Mouse (Mus musculus) lung, postnatal 4 days (tissue): Measurements from ENCODE around the gene Rdh13.

Experiments used
- DNase-seq, 2 experiments: peaks; one replicate each; pipeline ENCODE4 v3.0.0; 2021

Rdh13 gene

GRCm38 (mm10) chr7:4445216-4445791 lies at the start of gene Rdh13:
Gene Rdh13, minus strand, starts transcription at chr7:4445649.
- DNase-seq: peak; percentile 91

GRCm38 (mm10) chr7:4493991-4494390 lies 48.5 kb upstream of the Rdh13 start:
- DNase-seq: no peak

GRCm38 (mm10) chr7:4492284-4493224 lies 47.1 kb upstream of the Rdh13 start:
- DNase-seq: no peak

- peak; percentile 51 to 57 for DNase-seq
Measured at GRCm38 (mm10) chr7:4491308-4491707, 45.9 kb upstream of the Rdh13 start.

GRCm38 (mm10) chr7:4482281-4482680 lies 36.8 kb upstream of the Rdh13 start:
- no peak for DNase-seq

- DNase-seq: peak in 1 of 2 experiments; percentile 63
Measured at GRCm38 (mm10) chr7:4479674-4480073, 34.2 kb upstream of the Rdh13 start.

- DNase-seq: no peak
Measured at GRCm38 (mm10) chr7:4478796-4479291, 33.4 kb upstream of the Rdh13 start.

- peak; percentile 83 to 91 for DNase-seq
Measured at GRCm38 (mm10) chr7:4478021-4478795, 32.8 kb upstream of the Rdh13 start.

- DNase-seq: no peak
Measured at GRCm38 (mm10) chr7:4473940-4474339, 28.5 kb upstream of the Rdh13 start.

GRCm38 (mm10) chr7:4471179-4471555 lies 25.7 kb upstream of the Rdh13 start:
- DNase-seq: peak; percentile 87 to 89

GRCm38 (mm10) chr7:4470275-4471178 lies 25.1 kb upstream of the Rdh13 start:
- peak; percentile 80 to 84 for DNase-seq

GRCm38 (mm10) chr7:4467801-4468200 lies 22.4 kb upstream of the Rdh13 start:
- DNase-seq: no peak

- peak; percentile 79 to 91 for DNase-seq
Measured at GRCm38 (mm10) chr7:4464194-4464824, 18.9 kb upstream of the Rdh13 start.

GRCm38 (mm10) chr7:4460576-4461434 lies 15.4 kb upstream of the Rdh13 start, which contains the start of gene Eps8l1:
Gene Eps8l1, plus strand, starts transcription at chr7:4460674.
- DNase-seq: peak in 1 of 2 experiments; percentile 69

- DNase-seq: peak; percentile 53 to 80
Measured at GRCm38 (mm10) chr7:4452644-4453043, 7.2 kb upstream of the Rdh13 start.

GRCm38 (mm10) chr7:4449211-4449610 lies 3.8 kb upstream of the Rdh13 start:
- DNase-seq: no peak

- DNase-seq: no peak
Measured at GRCm38 (mm10) chr7:4448439-4448838, 3.0 kb upstream of the Rdh13 start.

- DNase-seq: no peak
Measured at GRCm38 (mm10) chr7:4447138-4447537, 1.7 kb upstream of the Rdh13 start.

GRCm38 (mm10) chr7:4440549-4440948 lies 4.9 kb downstream of the Rdh13 start:
- no peak for DNase-seq

- DNase-seq: no peak
Measured at GRCm38 (mm10) chr7:4437721-4438120, 7.7 kb downstream of the Rdh13 start.
